Mouse (Mus musculus) hindbrain, embryonic 16.5 days (tissue): ENCODE data around the gene Guca1a. TPM values are rescaled to one million over a fixed set of nuclear protein-coding genes. Genes with fewer than 3 reads are reported as not detected.

Experiments
- ATAC-seq: fragments of 200-750 bp; cut with Nextera tagmentation; 2 replicates; pipeline ENCODE4 v1.8.0; 2017; ENCODE audit warnings: moderate TSS enrichment, moderate library complexity
- H3K27ac ChIP-seq: fragments of 300-500 bp; sonication (generic); 2 replicates; pipeline ENCODE4 v1.5.1; 2014; ENCODE audit warnings: low read depth, mild to moderate bottlenecking, control low read depth, low read length, moderate library complexity
- H3K27me3 ChIP-seq: fragments of 300-500 bp; sonication (generic); replicated peaks from 2 replicates; pipeline ENCODE4 v1.6.1; 2014; ENCODE audit warnings: low read length; ENCODE audit not compliant: control insufficient read depth, insufficient read depth
- H3K36me3 ChIP-seq: fragments of 300-500 bp; sonication (generic); 2 replicates; pipeline ENCODE4 v1.6.1; 2014; ENCODE audit warnings: mild to moderate bottlenecking, low read length, moderate library complexity, mixed read lengths; ENCODE audit not compliant: control insufficient read depth, insufficient read depth
- H3K4me1 ChIP-seq: fragments of 300-500 bp; sonication (generic); 2 replicates; pipeline ENCODE4 v1.6.1; 2014; ENCODE audit warnings: low read depth, low read length; ENCODE audit not compliant: control insufficient read depth, insufficient read depth
- H3K4me2 ChIP-seq: fragments of 300-500 bp; sonication (generic); 2 replicates; pipeline ENCODE4 v1.6.1; 2014; ENCODE audit warnings: mild to moderate bottlenecking, low read length, control low read depth, moderate library complexity
- H3K4me3 ChIP-seq: fragments of 300-500 bp; sonication (generic); 2 replicates; pipeline ENCODE4 v1.5.1; 2014; ENCODE audit warnings: mild to moderate bottlenecking, low read length, control low read depth, moderate library complexity
- H3K9ac ChIP-seq: fragments of 300-500 bp; sonication (generic); 2 replicates; pipeline ENCODE4 v1.6.1; 2014; ENCODE audit warnings: low read depth, mild to moderate bottlenecking, control low read depth, low read length, moderate library complexity
- H3K9me3 ChIP-seq: fragments of 300-500 bp; sonication (generic); 2 replicates; pipeline ENCODE4 v1.6.1; 2014; ENCODE audit warnings: mild to moderate bottlenecking, low read length, moderate library complexity; ENCODE audit not compliant: control insufficient read depth
- WGBS: fragments of 180-500 bp; shearing (Covaris S2); extraction: QIAGEN DNeasy Blood & Tissue Kit; methylation state at CpG from one replicate; pipeline ENCODE4 v1.1.7; 2014; 5-methylcytosine and 5-hydroxymethylcytosine counted together
- polyA plus RNA-seq: library from polyadenylated mRNA; unstranded; fragments of >200 nt; fragmentation: Nextera tagmentation; extraction: Ambion mirVana; gene quantifications from 2 replicates; pipeline ENCODE4 v1.2.1, GENCODE M21; 2015

The Guca1a gene
- 0.66 and 0.80 TPM in 2 replicates for polyA plus RNA-seq

- H3K27me3 ChIP-seq: peaks cover 2% of the 10 kb centered on the region; the same call in 1 of the 2 replicates
- no peak within 1 kb of the TSS for H3K4me2 ChIP-seq
- H3K9me3 ChIP-seq: no peaks in the 10 kb centered on the region
- H3K36me3 ChIP-seq: no peaks in the 10 kb centered on the region
- H3K27ac ChIP-seq: no peak within 1 kb of the TSS
- no peak for ATAC-seq
- H3K9ac ChIP-seq: no peak within 1 kb of the TSS
- peaks cover 2% of the 10 kb centered on the region for H3K4me1 ChIP-seq
- H3K4me3 ChIP-seq: no peak within 1 kb of the TSS
- WGBS: 56% methylated on average over 10 of the region's 10 CpGs
Measured at GRCm38 (mm10) chr17:47400451-47400850, at the start of gene Guca1a. Gene Guca1a (minus strand): TSS chr17:47400584.

- H3K36me3 ChIP-seq: no peaks in the 10 kb centered on the region
- WGBS: 77% methylated on average over 5 of the region's 5 CpGs
- no peak overlapping the region for H3K9ac ChIP-seq
- H3K4me3 ChIP-seq: no peak overlapping the region
- H3K4me2 ChIP-seq: no peak overlapping the region
- H3K9me3 ChIP-seq: no peaks in the 10 kb centered on the region
- H3K27ac ChIP-seq: no peak overlapping the region
- no peak for ATAC-seq
- no peaks in the 10 kb centered on the region for H3K27me3 ChIP-seq
- H3K4me1 ChIP-seq: no peaks in the 10 kb centered on the region
Measured at GRCm38 (mm10) chr17:47449432-47449831, 49.0 kb upstream of the Guca1a start.

GRCm38 (mm10) chr17:47448523-47449372 lies 48.4 kb upstream of the Guca1a start:
- no peak for ATAC-seq
- Histone ChIP-seq H3K4me1 (no peaks in the 10 kb centered on the region), H3K36me3 (no peaks in the 10 kb centered on the region), H3K4me2 (no peak overlapping the region), H3K9me3 (no peaks in the 10 kb centered on the region), H3K4me3 (no peak overlapping the region), H3K27me3 (no peaks in the 10 kb centered on the region), H3K27ac (no peak overlapping the region), H3K9ac (no peak overlapping the region)
- 47% methylated on average over 8 of the region's 8 CpGs for WGBS

GRCm38 (mm10) chr17:47446561-47446960 lies 46.2 kb upstream of the Guca1a start:
- H3K4me3 ChIP-seq: no peak overlapping the region
- no peak overlapping the region for H3K9ac ChIP-seq
- H3K4me2 ChIP-seq: no peak overlapping the region
- 88% methylated on average over 11 of the region's 11 CpGs for WGBS
- H3K36me3 ChIP-seq: no peaks in the 10 kb centered on the region
- no peaks in the 10 kb centered on the region for H3K4me1 ChIP-seq
- H3K27me3 ChIP-seq: no peaks in the 10 kb centered on the region
- no peaks in the 10 kb centered on the region for H3K9me3 ChIP-seq
- no peak overlapping the region for H3K27ac ChIP-seq
- no peak for ATAC-seq

- Histone ChIP-seq H3K27me3 (no peaks in the 10 kb centered on the region), H3K4me1 (no peaks in the 10 kb centered on the region), H3K36me3 (no peaks in the 10 kb centered on the region), H3K4me3 (no peak overlapping the region), H3K27ac (no peak overlapping the region), H3K4me2 (no peak overlapping the region), H3K9me3 (no peaks in the 10 kb centered on the region), H3K9ac (no peak overlapping the region)
- ATAC-seq: no peak
- WGBS: 70% methylated on average over 9 of the region's 9 CpGs
Measured at GRCm38 (mm10) chr17:47446025-47446424, 45.6 kb upstream of the Guca1a start.

GRCm38 (mm10) chr17:47445518-47445917 lies 45.1 kb upstream of the Guca1a start:
- Histone ChIP-seq H3K36me3 (no peaks in the 10 kb centered on the region), H3K27me3 (no peaks in the 10 kb centered on the region), H3K27ac (no peak overlapping the region), H3K9ac (no peak overlapping the region), H3K4me2 (no peak overlapping the region), H3K9me3 (no peaks in the 10 kb centered on the region), H3K4me3 (no peak overlapping the region), H3K4me1 (0 out of 2 replicates have a peak, but pooled peaks cover 1% of the 10 kb centered on the region)
- WGBS: 73% methylated on average over 11 of the region's 11 CpGs
- ATAC-seq: no peak

- no peak for ATAC-seq
- 77% methylated on average over 6 of the region's 6 CpGs for WGBS
Measured at GRCm38 (mm10) chr17:47444113-47444512, 43.7 kb upstream of the Guca1a start.

GRCm38 (mm10) chr17:47442271-47442670 lies 41.9 kb upstream of the Guca1a start:
- H3K9me3 ChIP-seq: no peaks in the 10 kb centered on the region
- H3K4me1 ChIP-seq: peaks cover 6% of the 10 kb centered on the region; the same call in 1 of the 2 replicates
- H3K27ac ChIP-seq: no peak overlapping the region
- H3K4me2 ChIP-seq: no peak overlapping the region
- WGBS: 88% methylated on average over 3 of the region's 3 CpGs
- no peak overlapping the region for H3K9ac ChIP-seq
- no peak overlapping the region for H3K4me3 ChIP-seq
- no peak for ATAC-seq
- H3K36me3 ChIP-seq: no peaks in the 10 kb centered on the region
- peaks cover 8% of the 10 kb centered on the region for H3K27me3 ChIP-seq

More at GRCm38 (mm10) chr17:47444113-47444512, 43.7 kb upstream of the Guca1a start:
- Histone ChIP-seq H3K4me2 (no peak overlapping the region), H3K27ac (no peak overlapping the region), H3K4me1 (peaks cover 6% of the 10 kb centered on the region; the same call in 1 of the 2 replicates), H3K4me3 (no peak overlapping the region), H3K9me3 (no peaks in the 10 kb centered on the region), H3K27me3 (0 out of 2 replicates have a peak, but pooled peaks cover 2% of the 10 kb centered on the region), H3K9ac (no peak overlapping the region), H3K36me3 (no peaks in the 10 kb centered on the region)

- Histone ChIP-seq H3K4me2 (no peak overlapping the region), H3K27me3 (peaks cover 11% of the 10 kb centered on the region), H3K4me3 (no peak overlapping the region), H3K9me3 (no peaks in the 10 kb centered on the region), H3K4me1 (peaks cover 8% of the 10 kb centered on the region), H3K9ac (no peak overlapping the region), H3K36me3 (no peaks in the 10 kb centered on the region), H3K27ac (no peak overlapping the region)
- WGBS: 73% methylated on average over 19 of the region's 19 CpGs
- ATAC-seq: no peak
Measured at GRCm38 (mm10) chr17:47441296-47442051, 41.1 kb upstream of the Guca1a start.
